Mouse (Mus musculus) liver, embryonic 13.5 days (tissue): ENCODE data around the gene Lgi4. TPM values are rescaled to one million over a fixed set of nuclear protein-coding genes. Genes with fewer than 3 reads are reported as not detected.

ENCODE experiments used
- ATAC-seq: fragments of 200-750 bp; cut with Nextera tagmentation; 2 replicates; pipeline ENCODE4 v1.8.0; 2017; ENCODE audit warnings: low read depth, mild to moderate bottlenecking, moderate number of reproducible peaks, moderate library complexity
- DNase-seq: peaks from one replicate; pipeline ENCODE4 v3.0.0; 2022
- H3K27ac ChIP-seq: fragments of 300-500 bp; sonication (generic); 2 replicates; pipeline ENCODE4 v1.5.1; 2015; ENCODE audit warnings: moderate library complexity, mild to moderate bottlenecking, inconsistent platforms
- H3K27me3 ChIP-seq: fragments of 300-500 bp; sonication (generic); 2 replicates; pipeline ENCODE4 v1.6.1; 2015; ENCODE audit warnings: mild to moderate bottlenecking, inconsistent platforms
- H3K36me3 ChIP-seq: fragments of 300-500 bp; sonication (generic); 2 replicates; pipeline ENCODE4 v1.6.1; 2015; ENCODE audit warnings: mild to moderate bottlenecking, inconsistent platforms
- H3K4me1 ChIP-seq: fragments of 300-500 bp; sonication (generic); replicated peaks from 2 replicates; pipeline ENCODE4 v1.6.1; 2015; ENCODE audit warnings: inconsistent platforms
- H3K4me2 ChIP-seq: fragments of 300-500 bp; sonication (generic); 2 replicates; pipeline ENCODE4 v1.6.1; 2015; ENCODE audit warnings: inconsistent platforms, mild to moderate bottlenecking, moderate library complexity
- H3K4me3 ChIP-seq: fragments of 300-500 bp; sonication (generic); replicated peaks from 2 replicates; pipeline ENCODE4 v1.5.1; 2015; ENCODE audit warnings: mild to moderate bottlenecking, inconsistent platforms
- H3K9ac ChIP-seq: fragments of 300-500 bp; sonication (generic); 2 replicates; pipeline ENCODE4 v1.6.1; 2015; ENCODE audit warnings: mild to moderate bottlenecking, inconsistent platforms
- H3K9me3 ChIP-seq: fragments of 300-500 bp; sonication (generic); replicated peaks from 2 replicates; pipeline ENCODE4 v1.6.1; 2016; ENCODE audit warnings: inconsistent platforms
- WGBS: fragments of 180-500 bp; shearing (Covaris S2); methylation state at CpG from one replicate; pipeline ENCODE4 v1.1.7; 2015; ENCODE audit not compliant: insufficient replicate concordance; 5-methylcytosine and 5-hydroxymethylcytosine counted together
- polyA plus RNA-seq: library from polyadenylated mRNA; unstranded; fragments of >200 nt; fragmentation: Nextera tagmentation; extraction: Ambion mirVana; gene quantifications from 2 replicates; pipeline ENCODE4 v1.2.1, GENCODE M21; 2015

Lgi4 gene
- polyA plus RNA-seq, 1 experiment from 2014 or later, result 0.13 TPM

- 76% methylated on average over 4 of the region's 4 CpGs for WGBS
- Histone ChIP-seq H3K4me3 (no peak overlapping the region), H3K9ac (no peak overlapping the region), H3K36me3 (no peaks in the 10 kb centered on the region), H3K27me3 (peaks cover 33% of the 10 kb centered on the region), H3K9me3 (no peaks in the 10 kb centered on the region), H3K4me1 (peaks cover 13% of the 10 kb centered on the region), H3K4me2 (no peak overlapping the region), H3K27ac (no peak overlapping the region)
- no peak for DNase-seq
- no peak for ATAC-seq
Observed at GRCm38 (mm10) chr7:31039011-31039410, 20.1 kb upstream of the Lgi4 start.

GRCm38 (mm10) chr7:31040281-31041022 lies 18.7 kb upstream of the Lgi4 start:
- Histone ChIP-seq H3K9me3 (no peaks in the 10 kb centered on the region), H3K4me1 (peaks cover under 1% of the 10 kb centered on the region), H3K27ac (no peak overlapping the region), H3K9ac (no peak overlapping the region), H3K27me3 (peaks cover 38% of the 10 kb centered on the region), H3K4me3 (0 out of 2 replicates have a peak overlapping the region, but pooled peaks have one; percentile 38), H3K4me2 (peak overlapping the region; percentile 50; the same call in 1 of the 2 replicates), H3K36me3 (no peaks in the 10 kb centered on the region)
- DNase-seq, result no peak
- WGBS, result 36% methylated on average over 12 of the region's 12 CpGs
- ATAC-seq, result no peak

GRCm38 (mm10) chr7:31041023-31041407 lies 18.1 kb upstream of the Lgi4 start:
- ATAC-seq, result no peak
- Histone ChIP-seq H3K4me2 (peak overlapping the region; percentile 50), H3K4me3 (peak overlapping the region; percentile 38; the same call in 1 of the 2 replicates)

GRCm38 (mm10) chr7:31041662-31042315 lies 17.4 kb upstream of the Lgi4 start:
- H3K27me3 ChIP-seq, result peaks cover 38% of the 10 kb centered on the region
- no peak for DNase-seq
- H3K9me3 ChIP-seq, result no peaks in the 10 kb centered on the region
- H3K4me1 ChIP-seq, result no peaks in the 10 kb centered on the region; the same call in none of the 2 replicates
- no peak for ATAC-seq
- no peak overlapping the region for H3K27ac ChIP-seq
- H3K4me3 ChIP-seq, result peak overlapping the region; percentile 38
- H3K36me3 ChIP-seq, result no peaks in the 10 kb centered on the region
- H3K4me2 ChIP-seq, result peak overlapping the region; percentile 50
- 2% methylated on average over 28 of the region's 28 CpGs for WGBS
- H3K9ac ChIP-seq, result 0 out of 2 replicates have a peak overlapping the region, but pooled peaks have one; percentile 29

More at GRCm38 (mm10) chr7:31041023-31041407, 18.1 kb upstream of the Lgi4 start:
- peaks cover 38% of the 10 kb centered on the region for H3K27me3 ChIP-seq
- H3K36me3 ChIP-seq, result no peaks in the 10 kb centered on the region
- no peaks in the 10 kb centered on the region for H3K9me3 ChIP-seq
- no peak overlapping the region for H3K27ac ChIP-seq
- H3K4me1 ChIP-seq, result no peaks in the 10 kb centered on the region; the same call in none of the 2 replicates
- no peak for DNase-seq
- H3K9ac ChIP-seq, result no peak overlapping the region
- WGBS, result 20% methylated on average over 8 of the region's 8 CpGs

GRCm38 (mm10) chr7:31042431-31042910 lies 16.7 kb upstream of the Lgi4 start, which contains the start of gene Fxyd5:
Gene Fxyd5 (minus strand): TSS chr7:31042481.
- DNase-seq (no peak), ATAC-seq (no peak)
- Histone ChIP-seq H3K27ac (no peak within 1 kb of the TSS), H3K4me3 (peak within 1 kb of the TSS; percentile 38), H3K4me2 (peak within 1 kb of the TSS; percentile 50), H3K9ac (0 out of 2 replicates have a peak within 1 kb of the TSS, but pooled peaks have one; percentile 29), H3K4me1 (no peaks in the 10 kb centered on the region; the same call in none of the 2 replicates), H3K9me3 (no peaks in the 10 kb centered on the region), H3K36me3 (no peaks in the 10 kb centered on the region), H3K27me3 (peaks cover 44% of the 10 kb centered on the region)
- 39% methylated on average over 10 of the region's 10 CpGs for WGBS

GRCm38 (mm10) chr7:31049135-31049845 lies 9.9 kb upstream of the Lgi4 start:
- peaks cover 60% of the 10 kb centered on the region for H3K27me3 ChIP-seq
- no peak for DNase-seq
- 18% methylated on average over 5 of the region's 5 CpGs for WGBS

GRCm38 (mm10) chr7:31049846-31050281 lies 9.3 kb upstream of the Lgi4 start:
- no peak overlapping the region for H3K9ac ChIP-seq
- no peak overlapping the region for H3K4me2 ChIP-seq
- H3K27ac ChIP-seq, result no peak overlapping the region
- H3K4me3 ChIP-seq, result no peak overlapping the region
- 6% methylated on average over 13 of the region's 15 CpGs for WGBS
- H3K36me3 ChIP-seq, result no peaks in the 10 kb centered on the region
- no peaks in the 10 kb centered on the region for H3K9me3 ChIP-seq
- no peak for DNase-seq
- H3K4me1 ChIP-seq, result peaks cover 34% of the 10 kb centered on the region
- no peak for ATAC-seq
- peaks cover 57% of the 10 kb centered on the region for H3K27me3 ChIP-seq

More at GRCm38 (mm10) chr7:31049135-31049845, 9.9 kb upstream of the Lgi4 start:
- H3K9me3 ChIP-seq, result no peaks in the 10 kb centered on the region
- no peak for ATAC-seq
- no peak overlapping the region for H3K4me2 ChIP-seq
- H3K4me1 ChIP-seq, result peaks cover 30% of the 10 kb centered on the region
- no peak overlapping the region for H3K27ac ChIP-seq
- H3K9ac ChIP-seq, result no peak overlapping the region
- H3K36me3 ChIP-seq, result no peaks in the 10 kb centered on the region
- no peak overlapping the region for H3K4me3 ChIP-seq

- Histone ChIP-seq H3K4me3 (no peak overlapping the region), H3K9me3 (no peaks in the 10 kb centered on the region), H3K4me1 (peaks cover 35% of the 10 kb centered on the region), H3K27me3 (peaks cover 57% of the 10 kb centered on the region), H3K4me2 (no peak overlapping the region), H3K36me3 (no peaks in the 10 kb centered on the region), H3K9ac (no peak overlapping the region), H3K27ac (no peak overlapping the region)
- WGBS, result 1% methylated on average over 6 of the region's 6 CpGs
- ATAC-seq (no peak), DNase-seq (no peak)
Observed at GRCm38 (mm10) chr7:31050487-31050886, 8.7 kb upstream of the Lgi4 start.

GRCm38 (mm10) chr7:31050921-31051320 lies 8.2 kb upstream of the Lgi4 start:
- Histone ChIP-seq H3K27ac (no peak overlapping the region), H3K4me2 (no peak overlapping the region), H3K36me3 (no peaks in the 10 kb centered on the region), H3K4me3 (no peak overlapping the region), H3K9me3 (no peaks in the 10 kb centered on the region), H3K4me1 (peaks cover 35% of the 10 kb centered on the region), H3K9ac (no peak overlapping the region), H3K27me3 (peaks cover 57% of the 10 kb centered on the region)
- no peak for DNase-seq
- WGBS, result 6% methylated on average over 9 of the region's 9 CpGs
- ATAC-seq, result no peak

GRCm38 (mm10) chr7:31051321-31052021 lies 7.7 kb upstream of the Lgi4 start, which contains the start of gene Fxyd7:
Gene Fxyd7 (minus strand): TSS chr7:31051467.
- Histone ChIP-seq H3K4me1 (peaks cover 38% of the 10 kb centered on the region), H3K4me3 (no peak within 1 kb of the TSS; the same call in 1 of the 2 replicates), H3K4me2 (peak within 1 kb of the TSS; percentile 38), H3K27me3 (peaks cover 57% of the 10 kb centered on the region), H3K9me3 (no peaks in the 10 kb centered on the region), H3K27ac (no peak within 1 kb of the TSS), H3K36me3 (no peaks in the 10 kb centered on the region), H3K9ac (no peak within 1 kb of the TSS)
- no peak for DNase-seq
- WGBS, result 3% methylated on average over 28 of the region's 28 CpGs
- ATAC-seq, result no peak
